Mouse (Mus musculus): ENCODE data around the gene Trim80. TPM values are rescaled to one million over a fixed set of nuclear protein-coding genes. Genes with fewer than 3 reads are reported as not detected.

The Trim80 gene
- polyA plus RNA-seq, 1 experiment from 2014 or later = not detected

Other genes starting within 250 kb of the Trim80 start
- not detected for gene Grin2c, start 173.3 kb upstream of the Trim80 start, polyA plus RNA-seq (2021)
- gene Fdxr, start 163.5 kb upstream of the Trim80 start, polyA plus RNA-seq (2021) = 7.1 TPM
- 0.05 TPM for gene Fads6, start 142.9 kb upstream of the Trim80 start, polyA plus RNA-seq (2021)
- gene Otop2, start 133.4 kb upstream of the Trim80 start, polyA plus RNA-seq (2021) = not detected
- 0.32 TPM for gene Ush1g, start 118.5 kb upstream of the Trim80 start, polyA plus RNA-seq (2021)
- gene Otop3, start 105.8 kb upstream of the Trim80 start, polyA plus RNA-seq (2021) = not detected
- 15.3 TPM for gene Hid1, start 72.8 kb upstream of the Trim80 start, polyA plus RNA-seq (2021)
- 21.3 TPM for gene Cdr2l, start 58.6 kb upstream of the Trim80 start, polyA plus RNA-seq (2021)
- gene Mrpl58, start 36.8 kb upstream of the Trim80 start, polyA plus RNA-seq (2021) = 99.9 TPM
- gene Atp5h, start 20.6 kb upstream of the Trim80 start, polyA plus RNA-seq (2021) = 727 TPM
- 46.0 TPM for gene Kctd2, start 20.4 kb upstream of the Trim80 start, polyA plus RNA-seq (2021)
- gene Slc16a5, start 21.9 kb downstream of the Trim80 start, polyA plus RNA-seq (2021) = 0.15 TPM
- 13.3 TPM for gene Armc7, start 35.1 kb downstream of the Trim80 start, polyA plus RNA-seq (2021)
- 128 TPM for gene Nt5c, start 51.3 kb downstream of the Trim80 start, polyA plus RNA-seq (2021)
- gene Jpt1, start 73.8 kb downstream of the Trim80 start, polyA plus RNA-seq (2021) = 179 TPM
- 381 TPM for gene Sumo2, start 95.7 kb downstream of the Trim80 start, polyA plus RNA-seq (2021)
- 78.9 TPM for gene Nup85, start 123.9 kb downstream of the Trim80 start, polyA plus RNA-seq (2021)
- gene Mrps7, start 163.4 kb downstream of the Trim80 start, polyA plus RNA-seq (2021) = 69.9 TPM
- 31.0 TPM for gene Gga3, start 163.5 kb downstream of the Trim80 start, polyA plus RNA-seq (2021)
- 47.4 TPM for gene Mif4gd, start 172.4 kb downstream of the Trim80 start, polyA plus RNA-seq (2021)
- gene Slc25a19, start 187.8 kb downstream of the Trim80 start, polyA plus RNA-seq (2021) = 48.1 TPM

All from Patski (cell line).